Mouse (Mus musculus) liver, embryonic 16.5 days (tissue): ENCODE results near the gene Tead2. TPM values are rescaled to one million over a fixed set of nuclear protein-coding genes. Genes with fewer than 3 reads are reported as not detected.

Experiments
- ATAC-seq: fragments of 200-750 bp; cut with Nextera tagmentation; 2 replicates; pipeline ENCODE4 v1.8.0; 2017; ENCODE audit warnings: low read depth, mild to moderate bottlenecking, moderate number of reproducible peaks, moderate library complexity
- H3K27ac ChIP-seq: fragments of 300-500 bp; sonication (generic); 2 replicates; pipeline ENCODE4 v1.5.1; 2014; ENCODE audit warnings: mild to moderate bottlenecking, low read length
- H3K27me3 ChIP-seq: fragments of 300-500 bp; sonication (generic); 2 replicates; pipeline ENCODE4 v1.6.1; 2014; ENCODE audit warnings: low read depth, low read length, mixed read lengths; ENCODE audit not compliant: control insufficient read depth, insufficient read depth
- H3K36me3 ChIP-seq: fragments of 300-500 bp; sonication (generic); 2 replicates; pipeline ENCODE4 v1.6.1; 2014; ENCODE audit warnings: mild to moderate bottlenecking; ENCODE audit not compliant: control insufficient read depth, insufficient read depth
- H3K4me1 ChIP-seq: fragments of 300-500 bp; sonication (generic); 2 replicates; pipeline ENCODE4 v1.6.1; 2014; ENCODE audit warnings: low read depth, low read length, mixed read lengths; ENCODE audit not compliant: control insufficient read depth
- H3K4me2 ChIP-seq: fragments of 300-500 bp; sonication (generic); 2 replicates; pipeline ENCODE4 v1.6.1; 2014; ENCODE audit warnings: low read depth, low read length, mixed read lengths
- H3K4me3 ChIP-seq: fragments of 300-500 bp; sonication (generic); 2 replicates; pipeline ENCODE4 v1.5.1; 2014; ENCODE audit warnings: low read depth, mild to moderate bottlenecking, low read length
- H3K9ac ChIP-seq: fragments of 300-500 bp; sonication (generic); 2 replicates; pipeline ENCODE4 v1.6.1; 2014; ENCODE audit warnings: low read depth, low read length
- H3K9me3 ChIP-seq: fragments of 300-500 bp; sonication (generic); replicated peaks from 2 replicates; pipeline ENCODE4 v1.6.1; 2016; ENCODE audit warnings: low read length; ENCODE audit not compliant: control insufficient read depth
- WGBS: fragments of 180-500 bp; shearing (Covaris S2); extraction: QIAGEN DNeasy Blood & Tissue Kit; methylation state at CpG from one replicate; pipeline ENCODE4 v1.1.7; 2014; ENCODE audit not compliant: insufficient replicate concordance; 5-methylcytosine and 5-hydroxymethylcytosine counted together
- microRNA-seq: library from miRNA; unstranded; fragments of <30 nt; microRNA quantifications from one replicate; pipeline ENCODE4, GENCODE M21; 2016
- polyA plus RNA-seq: library from polyadenylated mRNA; unstranded; fragments of >200 nt; fragmentation: Nextera tagmentation; extraction: Ambion mirVana; gene quantifications from 2 replicates; pipeline ENCODE4 v1.2.1, GENCODE M21; 2015

The Tead2 gene
- polyA plus RNA-seq, 1 experiment from 2014 or later, result 6.5 TPM

DNA sequence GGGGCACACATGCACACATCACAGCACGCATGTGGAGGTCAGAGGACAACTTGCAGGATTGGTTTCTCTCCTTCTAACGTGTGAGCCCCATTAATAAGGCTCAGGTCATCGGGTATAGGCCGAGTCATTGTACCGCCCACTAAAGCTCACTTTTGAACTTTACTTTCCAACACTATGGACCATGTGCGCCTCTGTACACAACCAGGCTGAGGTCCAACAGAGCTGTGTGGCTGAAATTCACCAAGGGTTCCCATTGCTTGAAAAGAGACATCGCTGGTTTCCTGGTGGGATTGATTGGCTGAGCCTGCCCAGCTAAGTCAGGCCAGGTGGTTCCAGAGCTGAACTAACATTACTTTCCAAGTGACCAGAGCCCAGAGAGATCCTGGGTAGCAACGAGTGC is 58.1 kb downstream of the Tead2 start:
- no peaks in the 10 kb centered on the region for H3K36me3 ChIP-seq
- ATAC-seq, result peak; percentile 67
- H3K9ac ChIP-seq, result no peak overlapping the region
- H3K27ac ChIP-seq, result no peak overlapping the region
- WGBS, result 66% methylated on average over 8 of the region's 8 CpGs
- no peak overlapping the region for H3K4me3 ChIP-seq
- H3K4me2 ChIP-seq, result no peak overlapping the region
- H3K27me3 ChIP-seq, result no peaks in the 10 kb centered on the region
- H3K9me3 ChIP-seq, result no peaks in the 10 kb centered on the region
- H3K4me1 ChIP-seq, result no peaks in the 10 kb centered on the region; the same call in 1 of the 2 replicates

GRCm38 (mm10) chr7:45277136-45277760 is 61.7 kb downstream of the Tead2 start, which contains the start of gene Slc6a21:
Gene Slc6a21 (plus strand): TSS chr7:45277513.
- peak within 1 kb of the TSS; percentile 66 for H3K4me2 ChIP-seq
- H3K9me3 ChIP-seq, result no peaks in the 10 kb centered on the region
- 4% methylated on average over 44 of the region's 44 CpGs for WGBS
- H3K4me3 ChIP-seq, result peak within 1 kb of the TSS; percentile 55
- H3K9ac ChIP-seq, result peak within 1 kb of the TSS; percentile 18; the same call in 1 of the 2 replicates
- no peaks in the 10 kb centered on the region; the same call in 1 of the 2 replicates for H3K4me1 ChIP-seq
- no peak within 1 kb of the TSS for H3K27ac ChIP-seq
- H3K27me3 ChIP-seq, result no peaks in the 10 kb centered on the region
- peak; percentile 41 for ATAC-seq
- no peaks in the 10 kb centered on the region for H3K36me3 ChIP-seq

Small RNA genes lying within 50 kb of the gene (microRNA-seq; reads per million reads assigned to microRNA genes)
- gene Mir7055, result not detected

Other genes with a start within 250 kb of the Tead2 start
- 1.8 and 2.1 TPM in 2 replicates for gene Cpt1c, start 240.9 kb upstream of the Tead2 start, polyA plus RNA-seq
- gene Prmt1, start 229.2 kb upstream of the Tead2 start, polyA plus RNA-seq, result 95.6 and 98.6 TPM in 2 replicates
- gene Irf3, start 218.1 kb upstream of the Tead2 start, polyA plus RNA-seq, result 39.8 and 43.2 TPM in 2 replicates
- 11.0 and 12.2 TPM in 2 replicates for gene Bcl2l12, start 217.0 kb upstream of the Tead2 start, polyA plus RNA-seq
- 9.8 and 9.9 TPM in 2 replicates for gene Scaf1, start 199.4 kb upstream of the Tead2 start, polyA plus RNA-seq
- gene Rras, start 197.8 kb upstream of the Tead2 start, polyA plus RNA-seq, result 20.9 and 23.2 TPM in 2 replicates
- 1.9 and 2.0 TPM in 2 replicates for gene Prr12, start 162.9 kb upstream of the Tead2 start, polyA plus RNA-seq
- 23.4 and 23.8 TPM in 2 replicates for gene Nosip, start 153.3 kb upstream of the Tead2 start, polyA plus RNA-seq
- gene Prrg2, start 153.1 kb upstream of the Tead2 start, polyA plus RNA-seq, result 9.7 and 10.5 TPM in 2 replicates
- gene Rcn3, start 123.5 kb upstream of the Tead2 start, polyA plus RNA-seq, result 20.1 and 22.7 TPM in 2 replicates
- gene Fcgrt, start 111.9 kb upstream of the Tead2 start, polyA plus RNA-seq, result 50.6 and 56.1 TPM in 2 replicates
- 646 and 744 TPM in 2 replicates for gene Rps11, start 91.3 kb upstream of the Tead2 start, polyA plus RNA-seq
- 558 and 645 TPM in 2 replicates for gene Rpl13a, start 87.0 kb upstream of the Tead2 start, polyA plus RNA-seq
- gene Gm45713, start 79.5 kb upstream of the Tead2 start, polyA plus RNA-seq, result 0.12 TPM in 1 of 2 replicates, not detected in the other
- gene Flt3l, start 79.3 kb upstream of the Tead2 start, polyA plus RNA-seq, result 3.0 and 3.1 TPM in 2 replicates
- 42.3 and 42.8 TPM in 2 replicates for gene Pih1d1, start 61.5 kb upstream of the Tead2 start, polyA plus RNA-seq
- gene Aldh16a1, start 61.2 kb upstream of the Tead2 start, polyA plus RNA-seq, result 30.0 and 30.3 TPM in 2 replicates
- not detected in 2 replicates for gene Slc17a7, start 51.8 kb upstream of the Tead2 start, polyA plus RNA-seq
- gene Gfy, start 36.2 kb upstream of the Tead2 start, polyA plus RNA-seq, result not detected in 2 replicates
- gene Pth2, start 34.8 kb upstream of the Tead2 start, polyA plus RNA-seq, result not detected in 2 replicates
- gene Ccdc155, start 10.9 kb upstream of the Tead2 start, polyA plus RNA-seq, result 0.05 TPM in 1 of 2 replicates, not detected in the other
- 1.5 and 2.2 TPM in 2 replicates for gene Dkkl1, start 3.6 kb upstream of the Tead2 start, polyA plus RNA-seq
- gene Cd37, start 23.4 kb downstream of the Tead2 start, polyA plus RNA-seq, result 16.4 and 19.3 TPM in 2 replicates
- gene Slc6a16, start 25.3 kb downstream of the Tead2 start, polyA plus RNA-seq, result not detected in 2 replicates
- gene Slc6a21, start 61.8 kb downstream of the Tead2 start, polyA plus RNA-seq, result not detected in 2 replicates
- gene Trpm4, start 118.0 kb downstream of the Tead2 start, polyA plus RNA-seq, result 0.85 and 1.7 TPM in 2 replicates
- 0.39 and 0.60 TPM in 2 replicates for gene Hrc, start 119.5 kb downstream of the Tead2 start, polyA plus RNA-seq
- gene Ppfia3, start 151.3 kb downstream of the Tead2 start, polyA plus RNA-seq, result 0.15 and 0.19 TPM in 2 replicates
- not detected in 2 replicates for gene Lin7b, start 154.8 kb downstream of the Tead2 start, polyA plus RNA-seq
- gene Snrnp70, start 180.0 kb downstream of the Tead2 start, polyA plus RNA-seq, result 64.2 and 70.1 TPM in 2 replicates
- gene Kcna7, start 189.9 kb downstream of the Tead2 start, polyA plus RNA-seq, result not detected in 2 replicates
- gene Ntf5, start 197.9 kb downstream of the Tead2 start, polyA plus RNA-seq, result 0.09 and 0.26 TPM in 2 replicates
- not detected in 2 replicates for gene Lhb, start 205.1 kb downstream of the Tead2 start, polyA plus RNA-seq
- 7.6 and 8.9 TPM in 2 replicates for gene Gys1, start 219.1 kb downstream of the Tead2 start, polyA plus RNA-seq
- gene Ruvbl2, start 222.3 kb downstream of the Tead2 start, polyA plus RNA-seq, result 58.8 and 59.4 TPM in 2 replicates
- 6,125 and 6,166 TPM in 2 replicates for gene Ftl1, start 244.1 kb downstream of the Tead2 start, polyA plus RNA-seq